Mouse (Mus musculus): ENCODE results near the gene Prpsap2. TPM values are rescaled to one million over a fixed set of nuclear protein-coding genes. Genes with fewer than 3 reads are reported as not detected.
A peak's percentile ranks its signal among the peaks of the same experiment; 100 is the strongest.

The Prpsap2 gene
- total RNA-seq, 2 experiments from 2014 or later = 6.0 to 7.9 TPM

DNA sequence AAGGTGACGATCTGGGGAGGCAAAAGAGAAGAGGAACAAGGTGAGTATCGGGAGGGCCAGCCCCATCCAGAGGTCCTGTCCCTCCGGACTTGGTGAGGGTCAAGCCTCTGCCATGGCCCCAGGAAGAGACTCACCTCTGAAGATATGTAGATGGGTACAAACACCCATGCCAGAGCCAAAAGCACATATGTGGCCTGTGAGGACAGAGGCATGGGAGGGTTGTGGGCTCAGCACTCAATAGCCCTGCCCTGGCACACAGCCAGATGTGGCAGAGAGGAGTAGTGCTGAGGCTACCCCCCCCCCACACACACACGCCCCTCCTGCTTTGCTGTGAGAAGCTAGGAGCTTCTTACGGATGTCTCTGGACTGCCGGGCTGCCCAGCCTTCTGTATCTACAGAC lies 46.8 kb downstream of the Prpsap2 start:
- DNase-seq = no peak

DNA sequence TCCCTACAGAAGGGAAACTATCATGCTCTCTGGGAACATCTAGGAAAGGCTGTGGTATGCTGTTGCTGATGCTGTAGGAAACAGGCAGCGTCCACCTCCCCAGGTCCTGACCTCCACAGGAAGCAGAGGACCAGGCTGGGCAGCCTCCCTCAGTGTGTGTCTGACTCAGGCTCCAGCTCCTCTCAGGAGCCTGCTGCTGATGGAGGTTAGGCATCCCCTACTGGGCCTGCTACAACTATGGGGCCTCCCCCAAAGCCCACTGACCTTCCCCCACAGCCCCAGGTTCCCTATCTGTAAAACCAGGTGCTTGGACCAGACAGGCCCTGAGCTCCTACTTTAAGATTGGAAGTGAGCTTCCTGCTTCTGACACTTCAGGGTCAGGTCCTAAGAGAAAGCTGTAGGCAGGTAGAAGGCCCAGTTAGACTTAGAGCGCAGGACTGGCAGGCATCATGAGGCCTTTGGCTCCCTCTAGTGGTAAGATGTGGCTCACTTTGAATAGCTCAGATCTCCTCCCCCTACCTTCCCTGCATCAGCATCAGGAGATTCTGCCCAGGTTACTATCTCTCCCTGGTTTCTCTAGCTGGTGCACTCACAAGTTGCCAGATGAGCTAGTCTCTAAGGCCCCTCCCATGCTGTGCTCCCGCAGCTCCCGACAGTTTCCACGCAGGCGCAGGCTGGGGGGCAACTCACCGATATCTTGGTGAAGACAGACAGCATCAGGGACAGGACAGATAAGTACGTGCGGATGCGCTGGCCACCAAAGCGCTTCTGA lies 47.4 kb downstream of the Prpsap2 start:
- peak; percentile 63 for DNase-seq

DNA sequence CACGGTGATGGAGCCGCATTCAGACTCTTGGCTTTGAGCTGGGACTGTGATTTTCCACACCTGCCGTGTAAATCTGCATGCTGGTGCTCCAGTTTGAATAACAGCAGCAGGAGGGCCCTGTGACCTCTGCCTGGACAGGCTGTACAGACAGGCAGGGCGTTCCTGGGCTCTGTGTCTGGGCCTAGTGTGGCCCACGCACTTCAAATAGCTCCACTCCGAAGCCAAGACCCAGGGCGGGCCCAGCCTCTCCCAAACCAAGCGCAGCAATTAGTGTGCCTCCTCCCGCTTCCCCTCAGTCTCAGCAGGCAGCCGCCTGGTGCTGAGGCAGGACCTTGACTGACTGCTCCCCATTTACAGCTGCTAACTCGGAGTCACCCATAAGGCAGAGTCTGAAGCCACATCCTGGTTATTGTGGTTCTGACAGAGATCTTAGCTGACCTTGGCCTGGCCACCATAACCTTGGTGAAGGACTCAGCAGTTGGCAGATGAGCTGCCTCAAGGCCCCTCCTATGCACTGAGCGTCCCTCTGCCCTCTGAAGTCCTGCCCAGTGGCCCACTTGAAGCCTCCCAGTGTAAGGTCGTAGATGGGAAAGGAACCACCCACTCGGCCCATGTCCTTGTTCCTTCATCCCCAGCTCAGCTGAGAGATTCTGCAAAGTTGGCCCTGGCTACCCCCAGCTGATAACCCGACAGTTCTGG lies 48.6 kb downstream of the Prpsap2 start:
- no peak for DNase-seq

GRCm38 (mm10) chr11:61708928-61709327 lies 53.0 kb downstream of the Prpsap2 start:
- no peak for DNase-seq

DNA sequence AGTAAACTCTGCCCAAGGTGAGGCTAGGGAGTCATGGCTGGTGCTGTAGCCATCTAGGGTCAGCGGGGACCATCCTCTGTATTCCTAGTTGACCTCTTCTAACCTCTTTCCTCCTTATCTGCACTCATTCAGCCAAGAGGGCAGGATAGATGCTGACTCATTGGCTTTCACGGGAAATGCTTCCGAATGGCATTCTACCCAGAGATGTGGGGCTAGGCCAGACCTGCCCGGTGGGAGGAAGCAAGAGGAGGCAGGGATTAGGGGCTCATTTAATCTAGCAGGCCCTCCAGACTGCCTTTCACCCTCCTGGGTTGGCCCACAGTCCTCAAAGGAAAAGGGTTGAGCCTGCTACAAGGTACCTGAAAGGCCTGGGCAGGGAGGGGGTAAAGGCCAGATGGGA lies 55.7 kb downstream of the Prpsap2 start:
- no peak for DNase-seq

GRCm38 (mm10) chr11:61705581-61705980 lies 56.3 kb downstream of the Prpsap2 start:
- no peak for DNase-seq

DNA sequence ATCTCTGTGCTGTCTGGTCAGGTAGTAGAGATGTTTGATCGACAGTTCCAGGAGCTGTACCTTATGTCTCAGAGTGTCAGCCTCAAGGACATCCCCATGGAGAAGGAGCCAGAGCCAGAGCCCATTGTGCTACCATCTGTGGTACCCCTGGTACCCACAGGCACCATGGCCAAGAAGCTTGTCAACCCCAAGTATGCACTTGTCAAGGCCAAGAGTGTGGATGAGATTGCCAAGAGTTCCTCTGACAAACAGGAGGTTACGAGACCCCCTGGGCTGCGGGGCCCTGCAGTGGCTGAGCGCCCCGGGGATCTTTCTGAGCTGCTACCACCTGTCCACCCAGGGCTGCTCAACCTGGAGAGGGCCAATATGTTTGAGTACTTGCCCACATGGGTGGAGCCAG lies 59.4 kb downstream of the Prpsap2 start:
- DNase-seq = no peak

GRCm38 (mm10) chr11:61701696-61702095 lies 60.2 kb downstream of the Prpsap2 start:
- DNase-seq = no peak

- DNase-seq = no peak
Observed at GRCm38 (mm10) chr11:61699933-61700332, 62.0 kb downstream of the Prpsap2 start.

DNA sequence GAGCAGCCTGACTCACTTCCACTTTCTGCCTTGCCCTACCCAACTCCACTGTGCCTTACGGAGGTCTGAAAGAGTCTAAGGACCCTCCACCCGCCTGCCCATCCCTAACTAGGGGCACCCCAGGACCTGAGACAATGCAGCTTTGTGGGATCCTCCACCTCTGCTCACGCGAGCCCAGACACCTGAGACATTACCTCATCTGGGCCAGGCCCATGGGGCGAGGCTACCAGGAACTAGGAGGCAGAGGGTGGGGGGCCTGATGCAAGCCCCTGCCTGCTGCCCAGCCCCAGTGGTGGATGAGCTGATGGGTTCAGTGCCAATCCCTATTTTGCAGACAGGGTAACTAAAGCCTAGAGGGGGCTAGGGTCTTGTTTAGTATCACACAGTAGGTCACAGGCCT lies 62.4 kb downstream of the Prpsap2 start:
- DNase-seq = no peak

DNA sequence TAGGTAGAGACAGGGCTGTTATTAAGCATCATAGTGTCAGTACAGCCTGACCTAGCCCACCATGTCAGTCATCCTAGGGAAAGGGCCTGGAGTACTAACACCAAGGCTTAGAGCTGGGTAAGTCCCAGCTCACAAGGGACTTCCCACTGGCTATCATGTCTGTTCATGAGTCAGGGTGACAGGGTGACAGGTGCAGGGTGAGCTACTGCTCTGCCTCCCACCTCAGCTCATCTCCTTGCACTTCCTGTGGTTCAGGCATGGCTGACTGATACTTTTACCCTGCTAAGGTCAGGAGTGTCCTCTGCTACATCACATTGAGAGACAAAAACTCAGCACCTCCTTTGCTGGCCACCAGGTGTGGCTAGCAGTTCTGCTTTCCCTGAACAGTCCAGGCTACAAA lies 63.0 kb downstream of the Prpsap2 start:
- DNase-seq = no peak

GRCm38 (mm10) chr11:61692996-61693395 lies 68.9 kb downstream of the Prpsap2 start:
- DNase-seq = no peak

- no peak for DNase-seq
Observed at GRCm38 (mm10) chr11:61687595-61687994, 74.3 kb downstream of the Prpsap2 start.

DNA sequence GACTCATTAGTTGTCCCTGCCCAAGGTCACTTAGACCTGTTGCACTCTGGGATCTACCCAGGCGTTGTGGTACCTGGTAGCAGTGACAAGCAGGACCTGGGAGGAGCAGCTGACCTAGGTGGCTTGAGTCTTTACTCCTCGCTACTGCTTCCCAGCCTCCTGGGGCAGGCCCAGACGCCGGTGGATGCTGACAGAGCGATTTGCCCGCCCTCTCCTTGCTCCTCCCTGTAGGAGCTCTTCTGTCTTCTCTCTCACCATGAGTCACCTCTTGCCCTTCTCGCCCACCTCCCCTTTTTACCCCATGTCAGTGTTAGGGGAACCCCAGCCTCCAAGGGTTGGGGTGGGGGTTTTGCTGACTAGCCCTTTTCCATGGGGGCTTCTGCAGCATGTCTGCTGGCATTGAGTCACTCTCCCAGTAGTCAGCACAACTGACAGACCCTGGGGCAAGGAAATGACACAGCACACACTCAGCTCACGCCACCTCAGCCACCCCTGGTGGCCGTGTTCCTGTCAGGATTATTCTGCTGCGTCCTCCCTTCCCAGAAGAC lies 74.9 kb downstream of the Prpsap2 start:
- no peak for DNase-seq

DNA sequence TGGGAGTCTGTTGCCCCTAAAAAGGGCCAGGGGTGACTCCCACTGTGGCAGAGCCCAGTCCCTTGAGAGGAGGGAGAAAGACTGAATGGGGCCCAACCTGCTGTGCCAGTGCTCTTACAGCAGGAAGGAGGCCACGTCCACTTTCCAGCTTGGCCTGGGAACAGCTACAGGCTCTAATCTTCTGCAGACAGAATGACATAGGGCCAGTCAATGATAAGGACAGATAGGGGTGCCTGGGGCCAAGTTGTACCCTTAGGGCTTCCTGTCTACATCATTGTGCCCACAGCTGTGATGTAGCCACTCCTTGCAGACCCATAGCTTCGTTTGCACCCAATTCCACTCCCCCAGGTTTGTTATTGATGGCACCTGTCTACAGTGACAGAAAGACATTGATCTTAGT lies 75.7 kb downstream of the Prpsap2 start:
- no peak for DNase-seq

DNA sequence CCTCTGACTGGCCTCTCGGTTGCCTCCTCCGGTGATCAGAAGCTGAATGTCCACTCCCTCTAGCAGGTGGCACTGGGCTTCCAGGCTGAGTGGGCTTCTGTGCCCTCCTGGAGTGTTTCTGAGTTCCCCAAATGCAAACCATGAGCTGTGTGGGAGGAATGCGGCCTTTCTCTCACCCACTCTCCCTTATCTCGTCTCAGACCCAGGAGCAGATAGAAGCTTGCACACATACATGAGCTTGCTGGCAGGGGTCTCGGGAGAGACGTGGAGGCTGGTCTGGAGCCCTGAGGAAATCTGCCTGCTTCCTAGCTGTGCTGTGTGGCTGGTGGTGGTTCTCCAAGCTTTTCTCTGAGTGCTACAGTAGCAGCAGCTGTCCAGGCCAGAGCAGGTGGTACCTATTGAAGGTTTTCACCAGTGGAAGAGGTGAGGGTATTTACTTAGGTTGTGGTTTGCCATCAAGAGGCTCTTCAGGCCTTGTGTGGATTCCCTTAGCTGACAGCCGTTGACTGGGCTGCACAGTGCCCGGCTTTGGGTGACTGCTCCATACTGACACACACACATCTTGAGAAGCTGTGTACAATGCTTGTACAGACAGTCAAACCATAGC lies 76.7 kb downstream of the Prpsap2 start:
- DNase-seq = no peak

- peak; percentile 55 for DNase-seq
Observed at GRCm38 (mm10) chr11:61683907-61684731, 77.8 kb downstream of the Prpsap2 start, which contains the start of gene Fam83g. Fam83g (plus strand) TSS chr11:61684091.

Other genes with a start within 250 kb of the Prpsap2 start
- gene Epn2, start 182.4 kb downstream of the Prpsap2 start, total RNA-seq (2021) = 10 to 100 TPM; 25.0 to 29.2 TPM
- gene Grap, start 108.8 kb downstream of the Prpsap2 start, total RNA-seq (2021) = 1 to 10 TPM; 7.0 to 8.0 TPM
- under 1 TPM; 0.16 to 0.41 TPM for gene Fam83g, start 78.0 kb downstream of the Prpsap2 start, total RNA-seq (2021)
- gene Slc5a10, start 41.3 kb downstream of the Prpsap2 start, total RNA-seq (2021) = not detected
- gene Ulk2, start 93.0 kb upstream of the Prpsap2 start, total RNA-seq (2021) = 10 to 100 TPM; 47.6 to 53.6 TPM
- gene Akap10, start 168.2 kb upstream of the Prpsap2 start, total RNA-seq (2021) = 10 to 100 TPM in 1 of 2 experiments, 1 to 10 TPM in 1; 8.7 to 10.8 TPM
- 1 to 10 TPM; 6.3 to 9.8 TPM for gene Specc1, start 194.7 kb upstream of the Prpsap2 start, total RNA-seq (2021)

Data from gastrocnemius, postnatal 10 days (tissue).